Mouse (Mus musculus): ENCODE results near the gene Cgnl1. TPM values are rescaled to one million over a fixed set of nuclear protein-coding genes. Genes with fewer than 3 reads are reported as not detected.

Gene Cgnl1
- polyA plus RNA-seq, 1 experiment from 2014 or later = 9.8 TPM

GRCm38 (mm10) chr9:71726121-71726520 lies 45.3 kb downstream of the Cgnl1 start:
- WGBS = 76% methylated on average over 3 of the region's 3 CpGs

GRCm38 (mm10) chr9:71722366-71722765 lies 49.0 kb downstream of the Cgnl1 start:
- Histone ChIP-seq H3K4me3 (ENCODE audit: low read depth, low read length) (no peak overlapping the region), H3K9me3 (ENCODE audit: control insufficient read depth, low read length) (no peaks in the 10 kb centered on the region), H3K27me3 (replicated peaks; ENCODE audit: control insufficient read depth, insufficient read depth, low read length) (no peaks in the 10 kb centered on the region), H3K27ac (ENCODE audit: low read depth) (no peak overlapping the region), H3K9ac (ENCODE audit: low read length) (no peak overlapping the region), H3K4me2 (ENCODE audit: low read length) (no peak overlapping the region), H3K36me3 (ENCODE audit: control insufficient read depth, insufficient read depth, low read length) (peaks cover 11% of the 10 kb centered on the region), H3K4me1 (replicated peaks; ENCODE audit: control insufficient read depth, insufficient read depth, low read length) (peaks cover 4% of the 10 kb centered on the region; the same call in 1 of the 2 replicates)
- 50% methylated on average over 3 of the region's 3 CpGs for WGBS
- DNase-seq (ENCODE audit: low spot score) (no peak), ATAC-seq (replicated peaks; ENCODE audit: low FRiP score, low TSS enrichment, low read depth) (no peak)

More at GRCm38 (mm10) chr9:71726121-71726520, 45.3 kb downstream of the Cgnl1 start:
- no peaks in the 10 kb centered on the region for H3K27me3 ChIP-seq (replicated peaks; ENCODE audit: control insufficient read depth, insufficient read depth, low read length)
- no peak for ATAC-seq (replicated peaks; ENCODE audit: low FRiP score, low TSS enrichment, low read depth)
- H3K27ac ChIP-seq (ENCODE audit: low read depth) = no peak overlapping the region
- DNase-seq (ENCODE audit: low spot score) = no peak
- no peak overlapping the region for H3K4me2 ChIP-seq (ENCODE audit: low read length)
- H3K9me3 ChIP-seq (ENCODE audit: control insufficient read depth, low read length) = no peaks in the 10 kb centered on the region
- H3K36me3 ChIP-seq (ENCODE audit: control insufficient read depth, insufficient read depth, low read length) = peaks cover 11% of the 10 kb centered on the region
- no peak overlapping the region for H3K4me3 ChIP-seq (ENCODE audit: low read depth, low read length)
- no peaks in the 10 kb centered on the region for H3K4me1 ChIP-seq (replicated peaks; ENCODE audit: control insufficient read depth, insufficient read depth, low read length)
- no peak overlapping the region for H3K9ac ChIP-seq (ENCODE audit: low read length)

GRCm38 (mm10) chr9:71716995-71717394 lies 54.4 kb downstream of the Cgnl1 start:
- no peak overlapping the region for H3K27ac ChIP-seq (ENCODE audit: low read depth)
- no peaks in the 10 kb centered on the region for H3K9me3 ChIP-seq (ENCODE audit: control insufficient read depth, low read length)
- H3K4me1 ChIP-seq (replicated peaks; ENCODE audit: control insufficient read depth, insufficient read depth, low read length) = peaks cover 8% of the 10 kb centered on the region; the same call in 1 of the 2 replicates
- no peaks in the 10 kb centered on the region for H3K27me3 ChIP-seq (replicated peaks; ENCODE audit: control insufficient read depth, insufficient read depth, low read length)
- ATAC-seq (replicated peaks; ENCODE audit: low FRiP score, low TSS enrichment, low read depth) (no peak), DNase-seq (ENCODE audit: low spot score) (no peak)
- no peak overlapping the region for H3K9ac ChIP-seq (ENCODE audit: low read length)
- no peak overlapping the region for H3K4me2 ChIP-seq (ENCODE audit: low read length)
- 44% methylated on average over 5 of the region's 5 CpGs for WGBS
- H3K4me3 ChIP-seq (ENCODE audit: low read depth, low read length) = no peak overlapping the region
- peaks cover 12% of the 10 kb centered on the region; the same call in 1 of the 2 replicates for H3K36me3 ChIP-seq (ENCODE audit: control insufficient read depth, insufficient read depth, low read length)

- no peak for ATAC-seq (replicated peaks; ENCODE audit: low FRiP score, low TSS enrichment, low read depth)
- no peak overlapping the region for H3K4me3 ChIP-seq (ENCODE audit: low read depth, low read length)
- peaks cover 12% of the 10 kb centered on the region; the same call in 1 of the 2 replicates for H3K36me3 ChIP-seq (ENCODE audit: control insufficient read depth, insufficient read depth, low read length)
- no peaks in the 10 kb centered on the region for H3K27me3 ChIP-seq (replicated peaks; ENCODE audit: control insufficient read depth, insufficient read depth, low read length)
- no peaks in the 10 kb centered on the region; the same call in 1 of the 2 replicates for H3K4me1 ChIP-seq (replicated peaks; ENCODE audit: control insufficient read depth, insufficient read depth, low read length)
- WGBS = 78% methylated on average over 10 of the region's 10 CpGs
- no peak overlapping the region for H3K27ac ChIP-seq (ENCODE audit: low read depth)
- no peak for DNase-seq (ENCODE audit: low spot score)
- no peak overlapping the region for H3K9ac ChIP-seq (ENCODE audit: low read length)
- H3K4me2 ChIP-seq (ENCODE audit: low read length) = no peak overlapping the region
- no peaks in the 10 kb centered on the region for H3K9me3 ChIP-seq (ENCODE audit: control insufficient read depth, low read length)
Measured at GRCm38 (mm10) chr9:71710776-71711175, 60.6 kb downstream of the Cgnl1 start.

- ATAC-seq (replicated peaks; ENCODE audit: low FRiP score, low TSS enrichment, low read depth) = no peak
- no peak overlapping the region for H3K4me3 ChIP-seq (ENCODE audit: low read depth, low read length)
- 69% methylated on average over 11 of the region's 11 CpGs for WGBS
- H3K4me2 ChIP-seq (ENCODE audit: low read length) = no peak overlapping the region
- DNase-seq (ENCODE audit: low spot score) = no peak
- no peak overlapping the region for H3K27ac ChIP-seq (ENCODE audit: low read depth)
- no peaks in the 10 kb centered on the region; the same call in 1 of the 2 replicates for H3K4me1 ChIP-seq (replicated peaks; ENCODE audit: control insufficient read depth, insufficient read depth, low read length)
- peaks cover 9% of the 10 kb centered on the region; the same call in 1 of the 2 replicates for H3K36me3 ChIP-seq (ENCODE audit: control insufficient read depth, insufficient read depth, low read length)
- H3K9me3 ChIP-seq (ENCODE audit: control insufficient read depth, low read length) = no peaks in the 10 kb centered on the region
- no peaks in the 10 kb centered on the region for H3K27me3 ChIP-seq (replicated peaks; ENCODE audit: control insufficient read depth, insufficient read depth, low read length)
- H3K9ac ChIP-seq (ENCODE audit: low read length) = no peak overlapping the region
Measured at GRCm38 (mm10) chr9:71709199-71709598, 62.2 kb downstream of the Cgnl1 start.

- WGBS = 88% methylated on average over 7 of the region's 7 CpGs
- DNase-seq (ENCODE audit: low spot score) = no peak
- no peak overlapping the region for H3K27ac ChIP-seq (ENCODE audit: low read depth)
- H3K4me3 ChIP-seq (ENCODE audit: low read depth, low read length) = no peak overlapping the region
- H3K36me3 ChIP-seq (ENCODE audit: control insufficient read depth, insufficient read depth, low read length) = 0 out of 2 replicates have a peak, but pooled peaks cover 9% of the 10 kb centered on the region
- H3K9me3 ChIP-seq (ENCODE audit: control insufficient read depth, low read length) = no peaks in the 10 kb centered on the region
- no peaks in the 10 kb centered on the region; the same call in 1 of the 2 replicates for H3K4me1 ChIP-seq (replicated peaks; ENCODE audit: control insufficient read depth, insufficient read depth, low read length)
- H3K27me3 ChIP-seq (replicated peaks; ENCODE audit: control insufficient read depth, insufficient read depth, low read length) = no peaks in the 10 kb centered on the region
- H3K9ac ChIP-seq (ENCODE audit: low read length) = no peak overlapping the region
- no peak overlapping the region for H3K4me2 ChIP-seq (ENCODE audit: low read length)
- no peak for ATAC-seq (replicated peaks; ENCODE audit: low FRiP score, low TSS enrichment, low read depth)
Measured at GRCm38 (mm10) chr9:71707989-71708388, 63.4 kb downstream of the Cgnl1 start.

- ATAC-seq (replicated peaks; ENCODE audit: low FRiP score, low TSS enrichment, low read depth) = no peak
- H3K27ac ChIP-seq (ENCODE audit: low read depth) = no peak overlapping the region
Measured at GRCm38 (mm10) chr9:71704332-71705014, 66.9 kb downstream of the Cgnl1 start.

GRCm38 (mm10) chr9:71699087-71699486 lies 72.3 kb downstream of the Cgnl1 start:
- no peaks in the 10 kb centered on the region for H3K27me3 ChIP-seq (replicated peaks; ENCODE audit: control insufficient read depth, insufficient read depth, low read length)
- H3K9me3 ChIP-seq (ENCODE audit: control insufficient read depth, low read length) = no peaks in the 10 kb centered on the region
- H3K4me2 ChIP-seq (ENCODE audit: low read length) = no peak overlapping the region
- H3K36me3 ChIP-seq (ENCODE audit: control insufficient read depth, insufficient read depth, low read length) = no peaks in the 10 kb centered on the region
- H3K27ac ChIP-seq (ENCODE audit: low read depth) = no peak overlapping the region
- H3K4me1 ChIP-seq (replicated peaks; ENCODE audit: control insufficient read depth, insufficient read depth, low read length) = peaks cover 12% of the 10 kb centered on the region
- ATAC-seq (replicated peaks; ENCODE audit: low FRiP score, low TSS enrichment, low read depth) = no peak
- H3K4me3 ChIP-seq (ENCODE audit: low read depth, low read length) = no peak overlapping the region
- DNase-seq (ENCODE audit: low spot score) = no peak
- 90% methylated on average over 5 of the region's 5 CpGs for WGBS
- no peak overlapping the region for H3K9ac ChIP-seq (ENCODE audit: low read length)

More at GRCm38 (mm10) chr9:71704332-71705014, 66.9 kb downstream of the Cgnl1 start:
- WGBS = 74% methylated on average over 13 of the region's 13 CpGs
- 0 out of 2 replicates have a peak, but pooled peaks cover 4% of the 10 kb centered on the region for H3K4me1 ChIP-seq (replicated peaks; ENCODE audit: control insufficient read depth, insufficient read depth, low read length)
- DNase-seq (ENCODE audit: low spot score) = no peak
- no peaks in the 10 kb centered on the region for H3K9me3 ChIP-seq (ENCODE audit: control insufficient read depth, low read length)
- H3K4me3 ChIP-seq (ENCODE audit: low read depth, low read length) = no peak overlapping the region
- no peak overlapping the region for H3K9ac ChIP-seq (ENCODE audit: low read length)
- H3K36me3 ChIP-seq (ENCODE audit: control insufficient read depth, insufficient read depth, low read length) = 0 out of 2 replicates have a peak, but pooled peaks cover 9% of the 10 kb centered on the region
- no peak overlapping the region for H3K4me2 ChIP-seq (ENCODE audit: low read length)
- no peaks in the 10 kb centered on the region for H3K27me3 ChIP-seq (replicated peaks; ENCODE audit: control insufficient read depth, insufficient read depth, low read length)

- 73% methylated on average over 3 of the region's 3 CpGs for WGBS
- Histone ChIP-seq H3K27me3 (replicated peaks; ENCODE audit: control insufficient read depth, insufficient read depth, low read length) (no peaks in the 10 kb centered on the region), H3K4me2 (ENCODE audit: low read length) (no peak overlapping the region), H3K9ac (ENCODE audit: low read length) (no peak overlapping the region), H3K36me3 (ENCODE audit: control insufficient read depth, insufficient read depth, low read length) (no peaks in the 10 kb centered on the region), H3K4me3 (ENCODE audit: low read depth, low read length) (no peak overlapping the region), H3K27ac (ENCODE audit: low read depth) (no peak overlapping the region), H3K4me1 (replicated peaks; ENCODE audit: control insufficient read depth, insufficient read depth, low read length) (peaks cover 15% of the 10 kb centered on the region), H3K9me3 (ENCODE audit: control insufficient read depth, low read length) (no peaks in the 10 kb centered on the region)
- no peak for ATAC-seq (replicated peaks; ENCODE audit: low FRiP score, low TSS enrichment, low read depth)
- DNase-seq (ENCODE audit: low spot score) = no peak
Measured at GRCm38 (mm10) chr9:71698116-71698515, 73.3 kb downstream of the Cgnl1 start.

All from intestine, embryonic 14.5 days (tissue).